Mouse (Mus musculus): ENCODE data around the gene Olfr464. TPM values are rescaled to one million over a fixed set of nuclear protein-coding genes. Genes with fewer than 3 reads are reported as not detected.

The Olfr464 gene
- not detected in 2 replicates for polyA plus RNA-seq (2012; rRNA removed)

DNA sequence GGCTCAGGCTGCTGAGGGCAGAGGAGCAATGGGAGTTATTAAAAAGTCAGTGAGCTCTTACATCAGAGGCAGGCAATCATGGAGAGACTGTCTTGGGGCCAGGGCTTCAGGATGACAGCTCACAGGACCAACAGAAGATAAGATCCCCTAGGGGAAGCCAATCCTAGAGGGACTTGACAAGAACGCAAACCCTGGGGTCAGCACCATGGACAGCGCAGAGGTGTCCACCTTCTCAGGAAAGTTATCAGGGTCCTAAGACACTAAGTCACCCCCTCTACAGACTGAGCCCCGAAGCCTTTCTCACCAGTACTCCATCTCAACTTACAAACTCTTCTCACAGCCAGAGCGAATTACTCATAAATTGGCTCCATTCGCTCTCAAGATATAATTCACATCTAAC, at the start of gene Olfr464:
Gene Olfr464 (minus strand): TSS at position 2 of the 400 bp plus-strand sequence.

GRCm38 (mm10) chr11:87897287-87897686, 23.5 kb downstream of the Olfr464 start, which contains the start of gene Olfr463:
TSS of gene Olfr463 (minus strand) at chr11:87897387.

GRCm38 (mm10) chr11:87892168-87892567, 28.6 kb downstream of the Olfr464 start, which contains the start of gene Olfr462:
TSS of gene Olfr462 (minus strand) at chr11:87892268.

GRCm38 (mm10) chr11:87875436-87875835, 45.3 kb downstream of the Olfr464 start, which contains the start of gene Epx:
TSS of gene Epx (minus strand) at chr11:87875536.

Other genes starting within 250 kb of the Olfr464 start
- 113 and 125 TPM in 2 replicates for gene Supt4a, start 183.4 kb downstream of the Olfr464 start, polyA plus RNA-seq (2012; rRNA removed)
- 5.5 TPM in 2 replicates for gene Tspoap1, start 160.4 kb downstream of the Olfr464 start, polyA plus RNA-seq (2012; rRNA removed)
- gene Mpo, start 127.4 kb downstream of the Olfr464 start, polyA plus RNA-seq (2012; rRNA removed), result 132 and 166 TPM in 2 replicates
- gene Lpo, start 92.7 kb downstream of the Olfr464 start, polyA plus RNA-seq (2012; rRNA removed), result not detected in 2 replicates
- gene Mks1, start 67.8 kb downstream of the Olfr464 start, polyA plus RNA-seq (2012; rRNA removed), result 2.0 and 2.1 TPM in 2 replicates
- gene Epx, start 45.4 kb downstream of the Olfr464 start, polyA plus RNA-seq (2012; rRNA removed), result 3.3 and 4.3 TPM in 2 replicates
- not detected in 2 replicates for gene Olfr462, start 28.7 kb downstream of the Olfr464 start, polyA plus RNA-seq (2012; rRNA removed)
- not detected in 2 replicates for gene Olfr463, start 23.6 kb downstream of the Olfr464 start, polyA plus RNA-seq (2012; rRNA removed)
- gene Dynll2, start 66.6 kb upstream of the Olfr464 start, polyA plus RNA-seq (2012; rRNA removed), result 22.7 and 22.9 TPM in 2 replicates
- gene Srsf1, start 126.4 kb upstream of the Olfr464 start, polyA plus RNA-seq (2012; rRNA removed), result 164 and 194 TPM in 2 replicates
- 5.7 and 6.4 TPM in 2 replicates for gene Vezf1, start 147.3 kb upstream of the Olfr464 start, polyA plus RNA-seq (2012; rRNA removed)
- gene Cuedc1, start 177.1 kb upstream of the Olfr464 start, polyA plus RNA-seq (2012; rRNA removed), result 0.77 and 1.3 TPM in 2 replicates